Mouse (Mus musculus): Measurements from ENCODE around the gene Ccdc85b. TPM values are rescaled to one million over a fixed set of nuclear protein-coding genes. Genes with fewer than 3 reads are reported as not detected.

Ccdc85b gene
- total RNA-seq, 2 experiments from 2014 or later, result 28.3 to 31.5 TPM

DNA sequence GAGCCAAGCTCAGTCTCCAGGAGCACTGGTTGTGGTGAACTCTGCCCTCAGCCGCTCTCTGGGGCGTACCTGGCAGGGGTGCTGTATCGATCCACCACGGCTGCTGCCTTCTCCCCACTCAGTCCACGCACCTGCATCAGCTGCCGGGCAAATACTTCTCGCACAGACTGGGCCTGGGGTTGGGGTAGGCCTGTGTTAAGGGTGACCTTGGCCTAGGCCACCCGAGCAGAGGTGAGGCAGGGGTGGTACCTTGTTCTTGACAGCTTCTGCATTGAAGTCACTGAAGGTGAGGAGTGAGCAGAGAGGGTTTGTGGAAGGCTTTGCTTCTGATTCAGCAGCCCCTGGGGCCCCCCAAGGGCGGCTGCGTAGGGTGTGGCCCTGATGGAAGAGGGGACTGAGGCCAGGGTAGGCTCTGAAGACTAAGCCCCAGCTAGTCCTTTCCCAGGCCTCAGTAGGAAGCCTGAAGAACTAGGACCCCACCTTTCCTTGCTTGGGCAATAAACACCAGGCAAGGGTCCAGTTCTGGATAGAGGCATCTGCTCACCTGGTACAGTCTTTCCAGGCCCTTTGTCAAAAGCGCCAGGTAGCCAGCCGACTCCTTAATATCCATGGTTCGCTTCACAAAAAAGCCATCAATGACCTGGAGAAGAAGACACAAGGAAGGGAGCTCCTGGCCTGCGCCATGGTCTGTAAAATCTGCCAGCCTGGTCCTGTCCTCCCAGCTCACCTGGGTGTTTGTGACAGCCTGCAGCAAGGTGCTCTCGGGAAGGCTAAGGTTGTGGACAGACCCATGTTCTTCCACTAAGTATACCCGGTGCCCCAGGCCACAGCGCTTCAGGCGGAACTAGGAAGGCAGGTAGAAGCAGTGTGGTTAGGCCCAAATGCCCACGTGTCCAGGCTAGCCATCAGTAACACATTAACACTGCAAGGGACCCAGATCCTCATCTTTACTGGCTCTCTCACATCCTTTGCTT lies 26.0 kb upstream of the Ccdc85b start:
- no peak for DNase-seq (ENCODE audit: low spot score in 2 of 2)

DNA sequence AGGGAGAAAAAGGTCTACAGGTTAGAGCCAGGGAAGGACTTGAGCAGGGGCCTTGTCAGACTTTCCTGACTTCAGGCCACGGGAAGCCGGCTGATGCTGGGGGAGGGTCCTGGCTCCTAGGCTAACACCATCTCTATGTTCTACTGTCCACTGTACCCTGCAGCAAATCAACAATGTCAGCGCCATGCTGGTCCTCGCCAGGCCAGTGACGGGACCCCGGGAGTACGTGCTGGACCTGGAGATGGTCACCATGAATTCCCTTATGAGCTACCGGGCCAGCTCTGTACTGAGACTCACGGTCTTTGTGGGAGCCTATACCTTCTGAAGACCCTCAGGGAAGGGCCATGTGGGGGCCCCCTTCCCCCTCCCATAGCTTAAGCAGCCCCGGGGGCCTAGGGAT lies 23.7 kb upstream of the Ccdc85b start:
- DNase-seq (ENCODE audit: low spot score in 2 of 2), result no peak

DNA sequence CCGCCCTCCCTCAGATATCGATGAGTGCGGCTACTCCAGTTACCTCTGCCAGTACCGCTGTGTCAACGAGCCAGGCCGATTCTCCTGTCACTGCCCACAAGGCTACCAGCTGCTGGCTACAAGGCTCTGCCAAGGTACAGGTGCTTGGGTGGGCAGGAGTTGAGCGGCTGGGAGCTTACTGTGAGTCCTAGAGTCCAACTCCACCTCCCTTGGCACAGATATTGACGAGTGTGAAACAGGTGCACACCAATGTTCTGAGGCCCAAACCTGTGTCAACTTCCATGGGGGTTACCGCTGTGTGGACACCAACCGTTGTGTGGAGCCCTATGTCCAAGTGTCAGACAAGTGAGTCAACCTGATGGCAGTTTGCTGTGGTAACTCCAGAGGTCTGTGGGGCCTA lies 22.3 kb upstream of the Ccdc85b start:
- no peak for DNase-seq (ENCODE audit: low spot score in 2 of 2)

DNA sequence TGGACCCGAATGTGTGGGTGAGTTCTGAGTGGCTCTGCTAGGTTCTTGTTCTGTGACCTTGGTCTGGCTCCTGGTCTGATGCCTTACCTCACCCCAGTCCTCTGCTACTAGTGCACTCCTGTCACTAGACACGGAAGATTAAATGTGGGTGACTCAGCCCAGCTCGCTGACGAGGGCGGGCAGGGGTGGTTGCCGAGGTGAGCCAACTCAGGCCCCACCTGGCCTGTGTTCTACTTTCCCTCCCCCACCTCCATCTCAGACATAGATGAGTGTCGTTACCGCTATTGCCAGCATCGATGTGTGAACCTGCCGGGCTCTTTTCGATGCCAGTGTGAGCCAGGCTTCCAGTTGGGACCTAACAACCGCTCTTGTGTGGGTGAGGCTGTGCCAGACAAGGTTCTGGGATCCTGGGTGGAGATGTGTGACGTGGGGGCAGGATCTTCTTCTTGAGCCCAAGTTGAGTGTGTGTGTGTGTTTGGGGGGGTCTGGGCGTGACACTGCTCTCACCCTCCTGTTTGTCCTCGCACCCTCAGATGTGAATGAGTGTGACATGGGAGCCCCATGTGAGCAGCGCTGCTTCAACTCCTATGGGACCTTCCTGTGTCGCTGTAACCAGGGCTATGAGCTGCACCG lies 20.1 kb upstream of the Ccdc85b start:
- no peak for DNase-seq (ENCODE audit: low spot score in 2 of 2)

DNA sequence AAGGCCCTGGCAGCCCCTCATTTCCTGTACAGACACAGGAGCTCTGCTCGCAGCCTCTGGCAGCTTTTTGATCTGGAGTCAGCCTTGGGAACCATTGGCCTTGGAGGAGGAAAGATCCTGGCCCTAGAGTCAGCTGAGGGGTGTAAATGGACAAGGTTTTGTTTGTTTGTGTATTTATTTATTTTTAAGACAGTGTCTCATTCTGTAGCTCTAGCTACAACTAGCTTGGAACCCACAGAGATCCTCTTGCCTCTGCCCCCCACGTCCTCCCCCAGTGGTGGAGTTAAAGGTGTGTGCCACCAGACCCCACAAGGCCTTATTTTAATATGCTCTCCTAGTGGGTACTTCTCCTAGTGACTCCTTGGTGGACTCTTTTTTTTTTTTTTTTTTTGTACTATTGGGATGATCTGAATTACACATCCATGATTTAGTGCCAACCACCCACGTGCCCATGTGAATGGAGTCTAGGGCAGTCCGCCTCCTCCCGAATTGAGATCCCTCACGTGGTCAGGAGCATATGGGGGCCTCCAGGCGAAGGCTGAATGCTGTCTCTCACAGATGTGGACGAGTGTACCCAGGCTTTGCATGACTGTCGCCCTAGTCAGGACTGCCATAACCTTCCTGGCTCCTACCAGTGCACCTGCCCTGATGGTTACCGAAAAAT lies 19.4 kb upstream of the Ccdc85b start:
- DNase-seq (ENCODE audit: low spot score in 2 of 2), result peak; percentile 61 to 67

DNA sequence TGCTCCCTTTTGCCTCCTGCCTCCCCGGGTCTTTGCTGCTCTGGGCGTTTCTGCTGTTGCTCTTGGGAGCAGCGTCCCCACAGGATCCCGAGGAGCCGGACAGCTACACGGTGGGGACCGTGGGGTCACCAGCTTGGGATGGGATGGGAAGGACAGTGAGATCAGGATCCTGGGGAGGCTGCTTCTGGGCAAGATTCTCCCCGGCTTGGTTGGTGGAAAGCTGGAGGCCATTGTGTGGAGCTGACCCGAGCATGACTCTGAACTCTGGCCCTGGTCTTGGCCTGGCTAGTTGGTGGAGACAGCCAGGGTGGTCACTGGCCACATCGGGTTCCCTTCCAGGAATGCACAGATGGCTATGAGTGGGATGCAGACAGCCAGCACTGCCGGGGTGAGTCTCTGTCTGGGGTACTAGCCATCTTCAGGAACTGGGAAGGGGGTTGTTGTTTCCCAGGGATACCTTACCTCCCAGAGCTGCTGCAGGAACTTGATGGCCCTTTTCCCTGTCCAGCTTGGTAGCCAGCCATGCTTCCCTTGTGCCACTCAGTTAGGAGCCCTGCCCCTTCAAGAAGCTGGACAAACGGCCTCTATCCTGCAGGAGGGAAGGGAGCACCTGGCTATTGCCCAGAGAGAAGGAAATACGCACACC lies 17.5 kb upstream of the Ccdc85b start:
- DNase-seq (ENCODE audit: low spot score in 2 of 2), result no peak

DNA sequence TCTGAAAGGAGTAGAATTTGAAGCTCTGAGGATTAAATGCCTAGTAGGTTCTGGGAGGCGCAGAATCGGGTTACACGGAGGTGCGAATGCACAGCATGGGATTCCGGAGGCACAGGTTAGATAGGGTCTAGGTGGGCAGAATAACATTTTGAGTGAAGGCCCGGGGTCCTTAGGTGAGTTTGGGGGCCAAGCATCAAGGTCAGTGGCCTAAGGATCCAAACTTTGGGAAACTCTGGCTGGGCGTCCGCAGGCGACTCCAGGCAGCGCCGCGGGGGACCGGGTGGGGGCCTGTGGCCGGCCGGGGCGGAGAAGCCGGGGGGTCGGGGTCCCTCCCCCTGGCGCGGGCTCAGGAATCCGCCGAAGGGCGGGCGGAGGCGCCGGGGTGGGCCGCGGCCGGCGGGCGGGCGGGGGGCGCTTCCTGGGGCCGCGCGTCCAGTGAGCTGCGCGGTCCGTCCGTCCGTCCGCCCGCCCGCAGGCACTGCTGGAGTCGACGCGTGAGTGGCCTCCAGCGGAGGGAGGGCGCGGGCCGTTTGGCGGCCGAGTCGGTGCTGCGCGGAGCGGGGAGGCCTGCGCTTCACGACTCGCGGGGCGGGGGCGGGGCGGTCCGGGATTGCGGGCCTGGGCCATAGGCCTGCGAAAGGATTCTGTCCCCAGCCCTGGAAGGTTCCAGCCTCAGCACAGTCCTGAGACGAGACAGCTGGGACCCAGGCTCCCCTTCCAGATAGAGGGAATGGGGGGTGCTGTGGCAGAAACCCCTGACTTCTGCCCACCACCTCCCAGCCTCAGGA lies 16.8 kb upstream of the Ccdc85b start:
- DNase-seq (ENCODE audit: low spot score in 2 of 2), result no peak

DNA sequence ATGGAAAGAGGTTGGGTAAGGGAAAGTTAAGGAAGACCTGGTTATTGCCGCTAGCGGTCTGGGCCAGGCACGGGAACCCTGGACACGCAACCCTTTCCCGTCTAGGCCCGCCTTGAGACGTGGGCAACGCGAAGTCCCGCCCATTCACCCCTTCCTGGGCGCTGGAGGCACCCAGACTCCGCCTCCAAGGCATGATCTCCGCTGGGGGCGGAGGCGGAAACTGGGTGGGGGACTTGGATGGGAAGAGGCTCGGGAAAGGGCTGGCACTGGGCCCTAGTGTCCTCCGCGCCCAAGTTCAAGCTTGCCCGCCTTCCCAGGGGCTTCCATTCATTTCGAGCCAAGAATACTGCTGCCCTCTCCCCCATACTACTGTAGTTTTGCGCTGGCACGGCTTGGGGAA lies 16.0 kb upstream of the Ccdc85b start, which contains the start of gene Efemp2:
Efemp2 (plus strand) TSS at position 235 of the 400 bp plus-strand sequence.
- peak; percentile 39 to 63 for DNase-seq (ENCODE audit: low spot score in 2 of 2)

DNA sequence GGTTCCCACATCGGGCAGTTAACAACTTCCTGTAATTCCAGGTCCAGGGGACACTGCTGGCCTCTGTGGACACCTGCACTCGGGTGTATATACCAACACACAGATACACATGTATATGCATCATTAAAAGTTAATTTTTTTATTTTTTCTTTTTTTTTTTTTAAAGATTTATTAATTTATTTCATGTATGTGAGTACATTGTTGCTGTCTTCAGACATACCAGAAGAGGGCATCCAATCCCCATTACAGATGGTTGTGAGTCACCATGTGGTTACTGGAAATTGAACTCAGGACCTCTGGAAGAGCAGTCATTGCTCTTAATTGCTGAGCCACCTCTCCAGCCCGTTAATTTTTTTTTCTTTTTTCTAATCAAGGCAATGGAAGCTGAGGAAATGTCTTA lies 15.2 kb upstream of the Ccdc85b start:
- DNase-seq (ENCODE audit: low spot score in 2 of 2), result no peak

DNA sequence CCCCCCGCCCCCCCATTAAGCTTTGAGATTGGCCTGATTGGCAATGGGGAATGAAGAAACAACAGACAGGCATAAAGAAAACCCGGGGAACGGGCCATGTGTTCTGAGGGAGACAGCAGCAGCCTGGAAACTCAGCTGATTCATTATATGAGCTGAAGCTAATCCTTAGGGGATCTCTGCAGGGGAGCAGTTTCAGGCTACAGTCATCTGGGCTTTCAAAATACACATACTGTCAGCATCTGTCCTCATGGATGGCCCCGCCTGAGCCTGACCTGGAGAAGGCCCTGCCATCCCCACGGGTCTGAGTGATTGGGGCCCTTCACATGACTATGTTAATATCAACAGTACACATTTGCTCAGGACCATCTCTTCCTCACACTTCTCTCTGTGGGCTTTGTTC lies 14.2 kb upstream of the Ccdc85b start:
- DNase-seq (ENCODE audit: low spot score in 2 of 2), result no peak

DNA sequence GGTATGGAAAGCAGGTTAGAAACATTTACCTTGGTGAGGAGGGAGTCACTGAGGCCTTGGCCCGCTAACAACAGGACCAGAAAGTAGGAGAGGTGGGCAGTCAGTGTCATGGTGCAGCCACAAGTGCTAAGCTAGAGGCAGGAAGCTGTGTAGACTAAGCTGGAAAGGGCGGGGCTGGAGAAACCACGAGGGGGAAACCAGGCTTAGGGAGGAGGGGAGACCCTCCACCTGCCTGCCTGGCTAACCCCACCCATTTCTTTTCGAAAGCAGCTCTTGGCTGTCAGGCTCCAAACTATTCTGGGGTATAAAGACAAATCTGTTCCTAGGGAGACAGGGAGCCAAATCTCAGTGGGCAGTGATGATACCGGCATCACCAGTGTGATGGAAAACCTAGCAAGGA lies 10.7 kb upstream of the Ccdc85b start, which contains the start of gene Ctsw:
Ctsw (minus strand) TSS at position 134 of the 400 bp plus-strand sequence.
- DNase-seq (ENCODE audit: low spot score in 2 of 2), result no peak

DNA sequence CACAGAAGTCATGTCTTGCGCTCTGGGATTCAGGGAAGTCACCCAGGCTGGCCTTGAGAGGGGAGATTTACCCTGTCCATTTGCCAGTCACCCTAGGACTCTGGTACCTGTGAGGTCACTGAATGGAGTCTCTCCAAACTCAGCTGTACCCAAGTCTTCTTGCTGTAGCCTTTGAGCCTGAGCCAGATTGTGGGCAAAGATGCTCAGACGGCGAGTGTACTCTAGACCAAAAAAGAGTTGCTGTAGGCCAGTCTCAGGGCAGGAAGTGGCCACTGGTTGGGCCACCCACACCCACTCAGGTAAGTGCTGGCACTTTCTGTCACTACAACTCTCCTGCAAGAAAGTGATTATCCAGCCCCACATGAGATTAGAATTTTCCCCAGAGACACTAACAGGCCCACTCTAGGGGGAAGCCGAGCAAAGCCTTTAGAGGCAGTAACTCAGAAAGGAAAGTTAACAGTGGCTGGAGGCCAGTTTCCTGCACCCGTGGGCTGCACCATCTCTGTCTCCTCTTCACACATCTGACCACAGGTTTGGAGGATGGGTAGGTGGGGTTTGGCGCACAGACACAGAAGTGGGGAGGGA lies 9.3 kb upstream of the Ccdc85b start:
- no peak for DNase-seq (ENCODE audit: low spot score in 2 of 2)

DNA sequence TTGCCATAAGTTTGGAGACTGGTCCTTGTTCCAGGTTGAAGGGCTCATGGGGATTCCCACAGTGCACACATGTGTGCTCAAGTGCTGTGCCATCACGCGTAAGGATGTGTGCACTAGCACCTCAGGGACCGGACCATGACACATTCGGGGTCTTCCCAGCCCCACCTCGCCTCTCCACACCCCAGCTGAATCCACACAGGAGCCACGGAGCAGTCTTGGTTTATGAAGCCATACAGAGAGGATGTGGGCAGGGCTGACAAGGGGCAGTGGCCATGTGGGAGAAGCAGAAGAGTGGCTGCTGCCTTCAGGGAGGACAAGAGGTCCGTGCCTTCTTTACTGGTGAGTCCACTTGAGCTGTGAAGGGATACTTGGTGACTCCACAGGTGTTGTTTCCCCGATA lies 7.3 kb upstream of the Ccdc85b start:
- no peak for DNase-seq (ENCODE audit: low spot score in 2 of 2)

DNA sequence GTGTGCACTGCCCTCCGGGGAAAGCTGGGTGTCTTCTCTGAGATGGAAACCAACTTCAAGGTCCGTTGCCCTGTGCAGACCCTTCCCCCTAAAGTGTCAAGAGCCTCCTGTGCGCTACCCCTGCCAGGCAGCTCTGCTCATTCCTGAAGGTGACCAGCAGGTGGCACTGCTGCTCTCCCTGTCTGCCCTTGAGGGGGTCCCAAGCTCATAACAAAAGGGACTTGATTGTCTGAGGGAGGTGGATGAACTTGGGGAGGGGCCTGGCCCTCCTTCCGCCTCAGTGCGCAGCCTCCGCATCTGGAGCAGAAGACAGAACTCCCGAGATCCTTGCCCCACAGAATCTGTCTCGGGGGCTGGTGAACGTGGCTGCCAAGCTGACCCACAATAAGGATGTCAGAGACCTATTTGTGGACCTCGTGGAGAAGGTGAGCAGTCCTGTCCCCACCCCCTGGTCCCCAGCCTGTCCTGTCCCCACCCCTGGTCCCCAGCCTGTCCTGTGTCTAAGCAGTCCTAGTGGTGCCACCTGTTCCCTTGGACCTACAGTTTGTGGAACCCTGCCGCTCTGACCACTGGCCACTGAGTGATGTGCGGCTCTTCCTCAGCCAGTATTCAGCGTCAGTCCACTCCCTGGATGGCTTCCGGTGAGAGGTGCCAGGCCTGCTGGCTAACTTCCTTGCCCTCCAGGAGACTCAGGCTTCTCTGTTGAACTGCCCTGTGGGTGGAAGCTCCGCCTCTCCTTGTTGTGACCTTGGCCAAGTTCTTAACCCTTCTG lies 6.3 kb upstream of the Ccdc85b start:
- DNase-seq (ENCODE audit: low spot score in 2 of 2), result peak in 1 of 2 experiments; percentile 59

DNA sequence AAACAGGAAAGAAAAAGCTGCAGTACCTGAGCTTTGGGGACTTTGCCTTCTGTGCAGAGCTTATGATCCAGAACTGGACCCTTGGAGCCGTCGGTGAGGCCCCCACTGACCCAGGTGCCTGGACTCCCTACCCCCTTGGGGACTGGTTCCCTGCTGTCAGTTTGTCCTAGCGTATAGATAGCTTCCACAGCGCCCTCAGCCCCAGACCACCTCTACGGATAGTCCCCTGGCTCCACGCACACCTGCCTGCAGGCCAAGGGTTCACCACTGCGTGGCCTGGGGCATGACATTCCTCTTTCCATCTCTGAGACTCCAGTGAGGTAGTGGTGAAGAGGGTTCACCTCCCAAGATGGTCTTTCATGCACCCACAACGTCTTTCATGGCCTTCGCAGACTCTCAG lies 5.5 kb upstream of the Ccdc85b start:
- no peak for DNase-seq (ENCODE audit: low spot score in 2 of 2)

DNA sequence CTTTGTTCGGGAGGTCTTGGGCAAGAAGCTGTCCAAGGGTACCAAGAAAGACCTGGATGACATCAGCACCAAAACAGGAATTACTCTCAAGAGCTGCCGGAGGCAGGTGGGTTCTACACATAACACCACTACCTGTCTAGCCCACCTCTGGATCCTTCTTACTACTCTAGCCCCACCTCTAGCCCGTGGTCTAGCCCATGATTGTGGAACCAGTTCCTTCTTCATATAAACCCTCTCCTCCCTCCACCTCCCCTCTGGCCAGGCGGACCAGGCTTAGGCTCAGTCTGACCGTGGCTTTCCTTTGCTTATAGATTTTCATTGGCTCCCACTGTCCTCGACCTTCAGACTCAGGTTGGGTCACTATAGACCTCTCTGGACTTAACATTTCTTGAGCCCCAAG lies 3.7 kb upstream of the Ccdc85b start:
- DNase-seq (ENCODE audit: low spot score in 2 of 2), result no peak

DNA sequence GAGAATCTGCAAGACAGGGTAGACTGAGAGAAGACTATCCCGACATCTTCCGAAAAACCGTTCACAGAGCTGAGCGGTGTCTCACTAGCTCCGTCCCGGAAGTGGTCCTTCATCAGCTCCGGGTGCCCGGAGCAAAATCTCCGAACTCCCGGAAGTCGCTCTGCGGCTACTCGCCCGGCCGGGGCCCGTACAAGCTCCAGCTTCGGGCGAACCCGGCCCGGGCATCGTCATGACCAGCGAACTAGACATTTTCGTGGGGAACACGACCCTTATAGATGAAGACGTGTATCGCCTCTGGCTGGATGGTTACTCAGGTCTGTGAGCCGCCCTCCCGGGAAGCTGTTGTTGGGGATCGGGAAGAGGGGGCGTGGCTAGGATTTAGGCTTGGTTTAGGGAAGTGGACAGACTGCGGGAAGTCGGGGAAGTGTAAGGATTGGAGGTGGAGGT lies 2.8 kb upstream of the Ccdc85b start, which contains the start of gene Fibp:
Fibp (plus strand) TSS at position 151 of the 447 bp plus-strand sequence.
- peak; percentile 81 to 88 for DNase-seq (ENCODE audit: low spot score in 2 of 2)

DNA sequence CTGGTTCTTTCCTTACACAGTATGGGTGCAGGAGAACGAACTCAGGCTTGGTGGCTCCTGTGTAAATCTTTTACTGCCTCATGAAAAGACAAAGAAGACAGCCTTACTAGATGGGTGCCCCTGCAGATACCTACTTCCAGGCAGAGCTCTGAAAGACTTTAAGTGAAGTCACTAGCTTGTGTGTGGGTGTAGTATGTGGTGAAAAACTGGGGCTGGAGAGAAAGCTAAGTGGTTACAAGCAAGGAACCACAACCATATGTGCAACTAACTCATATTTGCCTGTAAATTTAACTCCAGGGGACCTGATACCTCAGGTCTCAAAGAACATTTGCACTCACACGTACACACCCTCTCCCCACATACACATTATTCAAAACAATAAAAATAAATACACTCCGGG lies 2.2 kb upstream of the Ccdc85b start:
- no peak for DNase-seq (ENCODE audit: low spot score in 2 of 2)

DNA sequence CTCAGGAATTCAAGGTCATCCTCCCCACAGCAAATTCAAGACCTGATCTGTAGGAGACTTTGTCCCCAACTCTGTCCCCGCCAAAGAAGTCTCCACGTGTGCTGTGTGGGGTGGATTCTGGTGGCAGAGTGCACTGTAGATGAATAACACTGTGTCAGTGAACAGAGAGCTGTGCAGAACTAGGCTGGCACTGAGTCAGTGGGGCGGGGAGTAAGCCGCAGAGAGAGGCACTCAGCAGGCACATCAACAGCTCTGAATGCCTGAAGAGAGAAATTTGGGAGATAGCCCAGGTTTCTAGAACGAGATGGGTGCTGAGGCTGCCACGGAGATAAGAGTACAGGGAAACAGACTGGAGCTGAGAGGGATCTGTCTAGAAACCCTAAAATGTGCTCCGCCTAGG lies 1.3 kb upstream of the Ccdc85b start:
- peak in 1 of 2 experiments; percentile 61 for DNase-seq (ENCODE audit: low spot score in 2 of 2)
